Mouse (Mus musculus) megakaryocyte, adult 5-6 weeks (primary cell): ENCODE results near the gene Myo1c. TPM values are rescaled to one million over a fixed set of nuclear protein-coding genes. Genes with fewer than 3 reads are reported as not detected.

Source experiments
- ATAC-seq: 2 replicates; pipeline ENCODE4 v1.8.0; 2016; ENCODE audit warnings: mild to moderate bottlenecking, inconsistent platforms; ENCODE audit not compliant: poor library complexity, severe bottlenecking
- total RNA-seq, 2 experiments: library from RNA; stranded (forward) in 1 of 2; stranded (reverse) in 1 of 2; fragments of 153-499, 151-499 nt in 1 of 2; fragments of 221-1000, 200-1000 nt in 1 of 2; gene quantifications; 2 replicates each; pipeline versions ENCODE4 v1.2.3 to v1.2.4; 2015 to 2017

Myo1c gene
- total RNA-seq (2015) (21.2 and 28.4 TPM in 2 replicates), total RNA-seq (2017) (25.3 and 29.2 TPM in 2 replicates)

- ATAC-seq, result no peak
Observed at GRCm38 (mm10) chr11:75650311-75650710, at the start of gene Myo1c. TSS of gene Myo1c (plus strand) at chr11:75650504.

GRCm38 (mm10) chr11:75604826-75605225, 45.5 kb upstream of the Myo1c start:
- no peak for ATAC-seq

GRCm38 (mm10) chr11:75605318-75605717, 45.0 kb upstream of the Myo1c start:
- no peak for ATAC-seq

GRCm38 (mm10) chr11:75608776-75609175, 41.5 kb upstream of the Myo1c start:
- ATAC-seq, result no peak

- ATAC-seq, result no peak
Observed at GRCm38 (mm10) chr11:75610021-75610420, 40.3 kb upstream of the Myo1c start.

- ATAC-seq, result no peak
Observed at GRCm38 (mm10) chr11:75614769-75615168, 35.5 kb upstream of the Myo1c start.

GRCm38 (mm10) chr11:75615556-75615955, 34.7 kb upstream of the Myo1c start:
- no peak for ATAC-seq

- ATAC-seq, result no peak
Observed at GRCm38 (mm10) chr11:75619133-75619532, 31.2 kb upstream of the Myo1c start.

- ATAC-seq, result no peak
Observed at GRCm38 (mm10) chr11:75620136-75620780, 30.0 kb upstream of the Myo1c start.

- no peak for ATAC-seq
Observed at GRCm38 (mm10) chr11:75621426-75621825, 28.9 kb upstream of the Myo1c start.

- ATAC-seq, result peak; percentile 49
Observed at GRCm38 (mm10) chr11:75622588-75623329, 27.5 kb upstream of the Myo1c start.

- ATAC-seq, result no peak
Observed at GRCm38 (mm10) chr11:75624102-75624554, 26.2 kb upstream of the Myo1c start.

- ATAC-seq, result no peak
Observed at GRCm38 (mm10) chr11:75625820-75626219, 24.5 kb upstream of the Myo1c start.

- ATAC-seq, result no peak
Observed at GRCm38 (mm10) chr11:75630098-75630497, 20.2 kb upstream of the Myo1c start.

- ATAC-seq, result peak; percentile 99
Observed at GRCm38 (mm10) chr11:75630645-75631229, 19.6 kb upstream of the Myo1c start, which contains the start of gene Inpp5k. TSS of gene Inpp5k (plus strand) at chr11:75630988.

GRCm38 (mm10) chr11:75631561-75632225, 18.6 kb upstream of the Myo1c start:
- ATAC-seq, result no peak

GRCm38 (mm10) chr11:75632921-75633320, 17.4 kb upstream of the Myo1c start:
- no peak for ATAC-seq

GRCm38 (mm10) chr11:75634801-75635200, 15.5 kb upstream of the Myo1c start:
- ATAC-seq, result no peak

GRCm38 (mm10) chr11:75635315-75635714, 15.0 kb upstream of the Myo1c start:
- ATAC-seq, result no peak

GRCm38 (mm10) chr11:75643323-75643722, 7.0 kb upstream of the Myo1c start:
- no peak for ATAC-seq

GRCm38 (mm10) chr11:75644684-75645083, 5.6 kb upstream of the Myo1c start:
- peak; percentile 98 for ATAC-seq
